Mouse (Mus musculus) embryonic facial prominence, embryonic 15.5 days (tissue): ENCODE data around the gene Gm10188. TPM values are rescaled to one million over a fixed set of nuclear protein-coding genes. Genes with fewer than 3 reads are reported as not detected.

ENCODE experiments used
- ATAC-seq: fragments of 200-750 bp; cut with Nextera tagmentation; 2 replicates; pipeline ENCODE4 v1.8.0; 2017; ENCODE audit warnings: low read depth, moderate TSS enrichment; ENCODE audit not compliant: insufficient number of reproducible peaks, low FRiP score, low TSS enrichment
- H3K27ac ChIP-seq: fragments of 300-500 bp; sonication (generic); replicated peaks from 2 replicates; pipeline ENCODE4 v1.5.1; 2015; ENCODE audit warnings: mild to moderate bottlenecking, inconsistent platforms
- H3K27me3 ChIP-seq: fragments of 300-500 bp; sonication (generic); 2 replicates; pipeline ENCODE4 v1.6.1; 2015; ENCODE audit warnings: inconsistent platforms
- H3K36me3 ChIP-seq: fragments of 300-500 bp; sonication (generic); 2 replicates; pipeline ENCODE4 v1.6.1; 2015; ENCODE audit warnings: mild to moderate bottlenecking, inconsistent platforms
- H3K4me1 ChIP-seq: fragments of 300-500 bp; sonication (generic); 2 replicates; pipeline ENCODE4 v1.6.1; 2015; ENCODE audit warnings: inconsistent platforms
- H3K4me2 ChIP-seq: fragments of 300-500 bp; sonication (generic); replicated peaks from 2 replicates; pipeline ENCODE4 v1.6.1; 2015; ENCODE audit warnings: mild to moderate bottlenecking, inconsistent platforms
- H3K4me3 ChIP-seq: fragments of 300-500 bp; sonication (generic); replicated peaks from 2 replicates; pipeline ENCODE4 v1.5.1; 2015; ENCODE audit warnings: mild to moderate bottlenecking, inconsistent platforms
- H3K9ac ChIP-seq: fragments of 300-500 bp; sonication (generic); 2 replicates; pipeline ENCODE4 v1.6.1; 2015; ENCODE audit warnings: inconsistent platforms
- H3K9me3 ChIP-seq: fragments of 300-500 bp; sonication (generic); replicated peaks from 2 replicates; pipeline ENCODE4 v1.6.1; 2016; ENCODE audit warnings: inconsistent platforms
- WGBS: fragments of 180-500 bp; shearing (Covaris S2); methylation state at CpG from one replicate; pipeline ENCODE4 v1.1.7; 2015; 5-methylcytosine and 5-hydroxymethylcytosine counted together
- polyA plus RNA-seq: library from polyadenylated mRNA; unstranded; fragments of >200 nt; fragmentation: Nextera tagmentation; extraction: Ambion mirVana; gene quantifications from 2 replicates; pipeline ENCODE4 v1.2.1, GENCODE M21; 2015

The Gm10188 gene
- polyA plus RNA-seq, 1 experiment from 2014 or later = not detected

GRCm38 (mm10) chr1:132201936-132202335 is 27.6 kb downstream of the Gm10188 start:
- Histone ChIP-seq H3K27me3 (peaks cover 19% of the 10 kb centered on the region; the same call in 1 of the 2 replicates), H3K4me1 (peaks cover 25% of the 10 kb centered on the region), H3K36me3 (no peaks in the 10 kb centered on the region), H3K4me2 (peak overlapping the region; percentile 51), H3K4me3 (peak overlapping the region; percentile 40; the same call in 1 of the 2 replicates), H3K27ac (no peak overlapping the region), H3K9ac (no peak overlapping the region), H3K9me3 (no peaks in the 10 kb centered on the region)
- no peak for ATAC-seq
- 50% methylated on average over 2 of the region's 2 CpGs for whole genome bisulfite sequencing

- Histone ChIP-seq H3K9me3 (no peaks in the 10 kb centered on the region), H3K27me3 (peaks cover 19% of the 10 kb centered on the region; the same call in 1 of the 2 replicates), H3K36me3 (no peaks in the 10 kb centered on the region), H3K27ac (peak overlapping the region; percentile 80), H3K4me2 (peak overlapping the region; percentile 51), H3K9ac (no peak overlapping the region), H3K4me3 (peak overlapping the region; percentile 40), H3K4me1 (peaks cover 27% of the 10 kb centered on the region)
- WGBS = 27% methylated on average over 4 of the region's 4 CpGs
- ATAC-seq = no peak
These were observed 28.1 kb downstream of the Gm10188 start for GRCm38 (mm10) chr1:132201511-132201860.

GRCm38 (mm10) chr1:132200562-132201510 is 28.7 kb downstream of the Gm10188 start:
- Histone ChIP-seq H3K9ac (no peak overlapping the region), H3K4me1 (peaks cover 29% of the 10 kb centered on the region), H3K27ac (peak overlapping the region; percentile 80), H3K36me3 (no peaks in the 10 kb centered on the region), H3K4me2 (peak overlapping the region; percentile 51), H3K4me3 (peak overlapping the region; percentile 40), H3K27me3 (peaks cover 19% of the 10 kb centered on the region; the same call in 1 of the 2 replicates), H3K9me3 (no peaks in the 10 kb centered on the region)
- WGBS = 5% methylated on average over 11 of the region's 11 CpGs
- peak; percentile 88 for ATAC-seq

- 7% methylated on average over 12 of the region's 12 CpGs for WGBS
- Histone ChIP-seq H3K27ac (peak overlapping the region; percentile 80), H3K27me3 (peaks cover 19% of the 10 kb centered on the region; the same call in 1 of the 2 replicates), H3K4me2 (peak overlapping the region; percentile 51), H3K36me3 (no peaks in the 10 kb centered on the region), H3K9me3 (no peaks in the 10 kb centered on the region), H3K4me3 (peak overlapping the region; percentile 40), H3K4me1 (peaks cover 29% of the 10 kb centered on the region), H3K9ac (peak overlapping the region; percentile 12; the same call in 1 of the 2 replicates)
- no peak for ATAC-seq
These were observed 29.6 kb downstream of the Gm10188 start for GRCm38 (mm10) chr1:132199934-132200333.

GRCm38 (mm10) chr1:132199244-132199643 is 30.3 kb downstream of the Gm10188 start:
- H3K4me3 ChIP-seq = no peak overlapping the region

GRCm38 (mm10) chr1:132198401-132199071 is 31.0 kb downstream of the Gm10188 start:
- no peak overlapping the region for H3K4me2 ChIP-seq
- no peak overlapping the region for H3K4me3 ChIP-seq
- peaks cover 23% of the 10 kb centered on the region; the same call in 1 of the 2 replicates for H3K27me3 ChIP-seq
- WGBS = 82% methylated on average over 16 of the region's 16 CpGs
- H3K36me3 ChIP-seq = no peaks in the 10 kb centered on the region
- ATAC-seq = no peak
- H3K9ac ChIP-seq = no peak overlapping the region
- H3K9me3 ChIP-seq = no peaks in the 10 kb centered on the region
- H3K4me1 ChIP-seq = peaks cover 29% of the 10 kb centered on the region
- no peak overlapping the region for H3K27ac ChIP-seq

More at GRCm38 (mm10) chr1:132199244-132199643, 30.3 kb downstream of the Gm10188 start:
- Histone ChIP-seq H3K4me2 (no peak overlapping the region), H3K27ac (peak overlapping the region; percentile 80), H3K4me1 (peaks cover 29% of the 10 kb centered on the region), H3K36me3 (no peaks in the 10 kb centered on the region), H3K27me3 (peaks cover 19% of the 10 kb centered on the region; the same call in 1 of the 2 replicates), H3K9me3 (no peaks in the 10 kb centered on the region), H3K9ac (no peak overlapping the region)
- 74% methylated on average over 6 of the region's 6 CpGs for WGBS
- ATAC-seq = no peak

- Histone ChIP-seq H3K4me3 (no peak overlapping the region), H3K27ac (no peak overlapping the region), H3K9me3 (no peaks in the 10 kb centered on the region), H3K27me3 (peaks cover 25% of the 10 kb centered on the region), H3K4me2 (no peak overlapping the region), H3K4me1 (peaks cover 29% of the 10 kb centered on the region), H3K9ac (no peak overlapping the region), H3K36me3 (no peaks in the 10 kb centered on the region)
- ATAC-seq = no peak
- WGBS = 18% methylated on average over 9 of the region's 9 CpGs
These were observed 31.9 kb downstream of the Gm10188 start for GRCm38 (mm10) chr1:132197666-132198065.

- Histone ChIP-seq H3K27ac (no peak overlapping the region), H3K4me2 (no peak overlapping the region), H3K9ac (no peak overlapping the region), H3K4me1 (peaks cover 34% of the 10 kb centered on the region), H3K9me3 (no peaks in the 10 kb centered on the region), H3K27me3 (peaks cover 38% of the 10 kb centered on the region), H3K36me3 (no peaks in the 10 kb centered on the region), H3K4me3 (no peak overlapping the region)
- ATAC-seq = no peak
- 27% methylated on average over 7 of the region's 7 CpGs for WGBS
These were observed 33.2 kb downstream of the Gm10188 start for GRCm38 (mm10) chr1:132196337-132196736.

GRCm38 (mm10) chr1:132195681-132196080 is 33.9 kb downstream of the Gm10188 start:
- Histone ChIP-seq H3K27me3 (peaks cover 44% of the 10 kb centered on the region), H3K9me3 (no peaks in the 10 kb centered on the region), H3K4me1 (peaks cover 36% of the 10 kb centered on the region), H3K4me3 (no peak overlapping the region), H3K27ac (no peak overlapping the region), H3K36me3 (no peaks in the 10 kb centered on the region), H3K4me2 (no peak overlapping the region), H3K9ac (no peak overlapping the region)
- ATAC-seq = no peak
- 47% methylated on average over 5 of the region's 5 CpGs for WGBS

- Histone ChIP-seq H3K4me1 (peaks cover 36% of the 10 kb centered on the region), H3K4me3 (no peak overlapping the region), H3K36me3 (no peaks in the 10 kb centered on the region), H3K27ac (no peak overlapping the region), H3K4me2 (no peak overlapping the region), H3K9me3 (no peaks in the 10 kb centered on the region), H3K9ac (no peak overlapping the region), H3K27me3 (peaks cover 50% of the 10 kb centered on the region)
- WGBS = 52% methylated on average over 9 of the region's 9 CpGs
- no peak for ATAC-seq
These were observed 34.5 kb downstream of the Gm10188 start for GRCm38 (mm10) chr1:132195100-132195499.

GRCm38 (mm10) chr1:132194624-132195023 is 34.9 kb downstream of the Gm10188 start:
- 43% methylated on average over 3 of the region's 3 CpGs for WGBS
- Histone ChIP-seq H3K4me1 (peaks cover 36% of the 10 kb centered on the region), H3K27me3 (peaks cover 55% of the 10 kb centered on the region), H3K4me2 (no peak overlapping the region), H3K36me3 (no peaks in the 10 kb centered on the region), H3K9ac (no peak overlapping the region), H3K4me3 (no peak overlapping the region), H3K9me3 (no peaks in the 10 kb centered on the region), H3K27ac (no peak overlapping the region)
- no peak for ATAC-seq
